Mouse (Mus musculus): ENCODE measurements at regions not wholly inside any gene's neighbourhood (a gene's known extent, or its start where the extent isn't known, plus 50 kb on each side); places are given as distances from the start of the nearest gene placed in this dataset.

- H3K27me3 ChIP-seq (ENCODE audit: control insufficient read depth, insufficient read depth, low read length) = no peaks in the 10 kb centered on the region
- WGBS = 84% methylated on average over 8 of the region's 8 CpGs
These were observed 808.0 kb upstream of the Pou3f3 start for GRCm38 (mm10) chr1:41887556-41887955.

GRCm38 (mm10) chr1:41888213-41888612 is 807.4 kb upstream of the Pou3f3 start:
- ATAC-seq (replicated peaks; ENCODE audit: extremely low read depth, insufficient read depth, low FRiP score) = no peak
- WGBS = 41% methylated on average over 2 of the region's 2 CpGs
- Histone ChIP-seq H3K27ac (ENCODE audit: low read length) (no peak overlapping the region), H3K9me3 (replicated peaks; ENCODE audit: control insufficient read depth, low read length) (no peaks in the 10 kb centered on the region), H3K4me2 (ENCODE audit: low read depth, low read length) (no peak overlapping the region), H3K4me1 (ENCODE audit: control insufficient read depth, insufficient read depth, low read length) (peaks cover 5% of the 10 kb centered on the region; the same call in 1 of the 2 replicates), H3K27me3 (ENCODE audit: control insufficient read depth, insufficient read depth, low read length) (no peaks in the 10 kb centered on the region), H3K9ac (ENCODE audit: low read length) (no peak overlapping the region), H3K4me3 (ENCODE audit: low read length) (no peak overlapping the region), H3K36me3 (ENCODE audit: control insufficient read depth, insufficient read depth) (no peaks in the 10 kb centered on the region)

More at GRCm38 (mm10) chr1:41887556-41887955, 808.0 kb upstream of the Pou3f3 start:
- Histone ChIP-seq H3K9ac (ENCODE audit: low read length) (no peak overlapping the region), H3K27ac (ENCODE audit: low read length) (no peak overlapping the region), H3K36me3 (ENCODE audit: control insufficient read depth, insufficient read depth) (no peaks in the 10 kb centered on the region), H3K4me2 (ENCODE audit: low read depth, low read length) (no peak overlapping the region), H3K9me3 (replicated peaks; ENCODE audit: control insufficient read depth, low read length) (no peaks in the 10 kb centered on the region), H3K4me1 (ENCODE audit: control insufficient read depth, insufficient read depth, low read length) (peaks cover 5% of the 10 kb centered on the region; the same call in 1 of the 2 replicates), H3K4me3 (ENCODE audit: low read length) (no peak overlapping the region)
- ATAC-seq (replicated peaks; ENCODE audit: extremely low read depth, insufficient read depth, low FRiP score) = no peak

GRCm38 (mm10) chr1:41888966-41889365 is 806.6 kb upstream of the Pou3f3 start:
- WGBS = 82% methylated on average over 5 of the region's 5 CpGs
- Histone ChIP-seq H3K9me3 (replicated peaks; ENCODE audit: control insufficient read depth, low read length) (no peaks in the 10 kb centered on the region), H3K4me2 (ENCODE audit: low read depth, low read length) (no peak overlapping the region), H3K36me3 (ENCODE audit: control insufficient read depth, insufficient read depth) (no peaks in the 10 kb centered on the region), H3K4me1 (ENCODE audit: control insufficient read depth, insufficient read depth, low read length) (peaks cover 5% of the 10 kb centered on the region; the same call in 1 of the 2 replicates), H3K27ac (ENCODE audit: low read length) (no peak overlapping the region), H3K9ac (ENCODE audit: low read length) (no peak overlapping the region), H3K27me3 (ENCODE audit: control insufficient read depth, insufficient read depth, low read length) (no peaks in the 10 kb centered on the region), H3K4me3 (ENCODE audit: low read length) (no peak overlapping the region)
- no peak for ATAC-seq (replicated peaks; ENCODE audit: extremely low read depth, insufficient read depth, low FRiP score)

GRCm38 (mm10) chr1:41889940-41890339 is 805.6 kb upstream of the Pou3f3 start:
- no peak for ATAC-seq (replicated peaks; ENCODE audit: extremely low read depth, insufficient read depth, low FRiP score)
- peaks cover 5% of the 10 kb centered on the region; the same call in 1 of the 2 replicates for H3K4me1 ChIP-seq (ENCODE audit: control insufficient read depth, insufficient read depth, low read length)
- 66% methylated on average over 6 of the region's 6 CpGs for WGBS
- H3K4me2 ChIP-seq (ENCODE audit: low read depth, low read length) = no peak overlapping the region
- H3K27me3 ChIP-seq (ENCODE audit: control insufficient read depth, insufficient read depth, low read length) = no peaks in the 10 kb centered on the region
- no peak overlapping the region for H3K27ac ChIP-seq (ENCODE audit: low read length)
- H3K4me3 ChIP-seq (ENCODE audit: low read length) = no peak overlapping the region
- no peaks in the 10 kb centered on the region for H3K36me3 ChIP-seq (ENCODE audit: control insufficient read depth, insufficient read depth)
- H3K9ac ChIP-seq (ENCODE audit: low read length) = no peak overlapping the region
- H3K9me3 ChIP-seq (replicated peaks; ENCODE audit: control insufficient read depth, low read length) = no peaks in the 10 kb centered on the region

- Histone ChIP-seq H3K9ac (ENCODE audit: low read length) (no peak overlapping the region), H3K27ac (ENCODE audit: low read length) (no peak overlapping the region), H3K4me2 (ENCODE audit: low read depth, low read length) (no peak overlapping the region), H3K27me3 (ENCODE audit: control insufficient read depth, insufficient read depth, low read length) (no peaks in the 10 kb centered on the region), H3K4me1 (ENCODE audit: control insufficient read depth, insufficient read depth, low read length) (peaks cover 5% of the 10 kb centered on the region; the same call in 1 of the 2 replicates), H3K9me3 (replicated peaks; ENCODE audit: control insufficient read depth, low read length) (no peaks in the 10 kb centered on the region), H3K36me3 (ENCODE audit: control insufficient read depth, insufficient read depth) (no peaks in the 10 kb centered on the region), H3K4me3 (ENCODE audit: low read length) (no peak overlapping the region)
- no peak for ATAC-seq (replicated peaks; ENCODE audit: extremely low read depth, insufficient read depth, low FRiP score)
- 78% methylated on average over 20 of the region's 20 CpGs for WGBS
These were observed 804.6 kb upstream of the Pou3f3 start for GRCm38 (mm10) chr1:41890714-41891689.

GRCm38 (mm10) chr1:41891730-41892129 is 803.8 kb upstream of the Pou3f3 start:
- Histone ChIP-seq H3K9ac (ENCODE audit: low read length) (no peak overlapping the region), H3K4me3 (ENCODE audit: low read length) (no peak overlapping the region), H3K36me3 (ENCODE audit: control insufficient read depth, insufficient read depth) (no peaks in the 10 kb centered on the region), H3K27ac (ENCODE audit: low read length) (no peak overlapping the region), H3K9me3 (replicated peaks; ENCODE audit: control insufficient read depth, low read length) (no peaks in the 10 kb centered on the region), H3K27me3 (ENCODE audit: control insufficient read depth, insufficient read depth, low read length) (no peaks in the 10 kb centered on the region), H3K4me1 (ENCODE audit: control insufficient read depth, insufficient read depth, low read length) (peaks cover 5% of the 10 kb centered on the region; the same call in 1 of the 2 replicates), H3K4me2 (ENCODE audit: low read depth, low read length) (no peak overlapping the region)
- no peak for ATAC-seq (replicated peaks; ENCODE audit: extremely low read depth, insufficient read depth, low FRiP score)
- WGBS = 92% methylated on average over 11 of the region's 11 CpGs

- H3K9ac ChIP-seq (ENCODE audit: low read length) = no peak overlapping the region
- no peak overlapping the region for H3K27ac ChIP-seq (ENCODE audit: low read length)
- no peaks in the 10 kb centered on the region for H3K9me3 ChIP-seq (replicated peaks; ENCODE audit: control insufficient read depth, low read length)
- ATAC-seq (replicated peaks; ENCODE audit: extremely low read depth, insufficient read depth, low FRiP score) = no peak; the same call in 1 of the 2 replicates
- WGBS = 18% methylated on average over 2 of the region's 2 CpGs
- no peaks in the 10 kb centered on the region for H3K27me3 ChIP-seq (ENCODE audit: control insufficient read depth, insufficient read depth, low read length)
- no peak overlapping the region for H3K4me2 ChIP-seq (ENCODE audit: low read depth, low read length)
- H3K4me3 ChIP-seq (ENCODE audit: low read length) = no peak overlapping the region
- no peaks in the 10 kb centered on the region for H3K36me3 ChIP-seq (ENCODE audit: control insufficient read depth, insufficient read depth)
- peaks cover 5% of the 10 kb centered on the region; the same call in 1 of the 2 replicates for H3K4me1 ChIP-seq (ENCODE audit: control insufficient read depth, insufficient read depth, low read length)
These were observed 803.2 kb upstream of the Pou3f3 start for GRCm38 (mm10) chr1:41892376-41892775.

- Histone ChIP-seq H3K27ac (ENCODE audit: low read length) (no peak overlapping the region), H3K4me2 (ENCODE audit: low read depth, low read length) (no peak overlapping the region), H3K4me1 (ENCODE audit: control insufficient read depth, insufficient read depth, low read length) (no peaks in the 10 kb centered on the region), H3K4me3 (ENCODE audit: low read length) (no peak overlapping the region), H3K9me3 (replicated peaks; ENCODE audit: control insufficient read depth, low read length) (no peaks in the 10 kb centered on the region), H3K27me3 (ENCODE audit: control insufficient read depth, insufficient read depth, low read length) (no peaks in the 10 kb centered on the region), H3K9ac (ENCODE audit: low read length) (no peak overlapping the region), H3K36me3 (ENCODE audit: control insufficient read depth, insufficient read depth) (no peaks in the 10 kb centered on the region)
- WGBS = 74% methylated on average over 4 of the region's 4 CpGs
- ATAC-seq (replicated peaks; ENCODE audit: extremely low read depth, insufficient read depth, low FRiP score) = no peak
These were observed 797.7 kb upstream of the Pou3f3 start for GRCm38 (mm10) chr1:41897768-41898330.

GRCm38 (mm10) chr1:41900370-41900769 is 795.2 kb upstream of the Pou3f3 start:
- Histone ChIP-seq H3K9me3 (replicated peaks; ENCODE audit: control insufficient read depth, low read length) (no peaks in the 10 kb centered on the region), H3K9ac (ENCODE audit: low read length) (no peak overlapping the region), H3K27ac (ENCODE audit: low read length) (no peak overlapping the region), H3K36me3 (ENCODE audit: control insufficient read depth, insufficient read depth) (no peaks in the 10 kb centered on the region), H3K27me3 (ENCODE audit: control insufficient read depth, insufficient read depth, low read length) (no peaks in the 10 kb centered on the region), H3K4me3 (ENCODE audit: low read length) (no peak overlapping the region), H3K4me2 (ENCODE audit: low read depth, low read length) (no peak overlapping the region), H3K4me1 (ENCODE audit: control insufficient read depth, insufficient read depth, low read length) (no peaks in the 10 kb centered on the region)
- 69% methylated on average over 6 of the region's 6 CpGs for WGBS
- no peak for ATAC-seq (replicated peaks; ENCODE audit: extremely low read depth, insufficient read depth, low FRiP score)
